Mouse (Mus musculus): ENCODE data around the gene Kctd12. TPM values are rescaled to one million over a fixed set of nuclear protein-coding genes. Genes with fewer than 3 reads are reported as not detected.

The Kctd12 gene
- polyA plus RNA-seq, 1 experiment: 7.0 TPM

- no peak overlapping the region for H3K4me3 ChIP-seq (replicated peaks)
- no peaks in the 10 kb centered on the region for H3K36me3 ChIP-seq (replicated peaks; ENCODE audit: low read length)
- TF ChIP-seq GATA1 (IDR thresholded peaks at IDR 0.05; ENCODE audit: borderline replicate concordance, low read length) (no peak), FLI1 (IDR thresholded peaks at IDR 0.05; ENCODE audit: low read length) (no peak)
- no peaks in the 10 kb centered on the region for H3K9me3 ChIP-seq
- peaks cover 6% of the 10 kb centered on the region for H3K4me1 ChIP-seq
- H3K27me3 ChIP-seq (replicated peaks): peaks cover 11% of the 10 kb centered on the region
Observed at GRCm38 (mm10) chr14:102989866-102990265, 7.4 kb upstream of the Kctd12 start.

- H3K4me3 ChIP-seq (replicated peaks): no peak overlapping the region
- peaks cover 16% of the 10 kb centered on the region for H3K27me3 ChIP-seq (replicated peaks)
- H3K4me1 ChIP-seq: peaks cover 10% of the 10 kb centered on the region
- no peak for TF ChIP-seq GATA1 (IDR thresholded peaks at IDR 0.05; ENCODE audit: borderline replicate concordance, low read length)
- no peak for TF ChIP-seq FLI1 (IDR thresholded peaks at IDR 0.05; ENCODE audit: low read length)
- no peaks in the 10 kb centered on the region for H3K9me3 ChIP-seq
- no peaks in the 10 kb centered on the region for H3K36me3 ChIP-seq (replicated peaks; ENCODE audit: low read length)
Observed at GRCm38 (mm10) chr14:102989254-102989653, 6.8 kb upstream of the Kctd12 start.

- no peak overlapping the region for H3K4me3 ChIP-seq (replicated peaks)
- TF ChIP-seq GATA1 (IDR thresholded peaks at IDR 0.05; ENCODE audit: borderline replicate concordance, low read length) (no peak), FLI1 (IDR thresholded peaks at IDR 0.05; ENCODE audit: low read length) (no peak)
- H3K36me3 ChIP-seq (replicated peaks; ENCODE audit: low read length): no peaks in the 10 kb centered on the region
- H3K9me3 ChIP-seq: no peaks in the 10 kb centered on the region
- peaks cover 23% of the 10 kb centered on the region for H3K4me1 ChIP-seq
- peaks cover 16% of the 10 kb centered on the region for H3K27me3 ChIP-seq (replicated peaks)
Observed at GRCm38 (mm10) chr14:102987626-102988025, 5.2 kb upstream of the Kctd12 start.

GRCm38 (mm10) chr14:102983686-102984085, 1.2 kb upstream of the Kctd12 start:
- TF ChIP-seq GATA1 (IDR thresholded peaks at IDR 0.05; ENCODE audit: borderline replicate concordance, low read length) (no peak), FLI1 (IDR thresholded peaks at IDR 0.05; ENCODE audit: low read length) (no peak)
- no peaks in the 10 kb centered on the region for H3K36me3 ChIP-seq (replicated peaks; ENCODE audit: low read length)
- H3K27me3 ChIP-seq (replicated peaks): peaks cover 9% of the 10 kb centered on the region
- H3K4me3 ChIP-seq (replicated peaks): peak overlapping the region; percentile 72
- peaks cover 53% of the 10 kb centered on the region for H3K4me1 ChIP-seq
- H3K9me3 ChIP-seq: no peaks in the 10 kb centered on the region

GRCm38 (mm10) chr14:102982016-102982626, 316 bp downstream of the Kctd12 start:
- TF ChIP-seq GATA1 (IDR thresholded peaks at IDR 0.05; ENCODE audit: borderline replicate concordance, low read length) (no peak), FLI1 (IDR thresholded peaks at IDR 0.05; ENCODE audit: low read length) (no peak)
- Histone ChIP-seq H3K36me3 (replicated peaks; ENCODE audit: low read length) (no peaks in the 10 kb centered on the region), H3K4me1 (peaks cover 57% of the 10 kb centered on the region), H3K27me3 (replicated peaks) (peaks cover 9% of the 10 kb centered on the region), H3K9me3 (no peaks in the 10 kb centered on the region), H3K4me3 (replicated peaks) (peak overlapping the region; percentile 97)

GRCm38 (mm10) chr14:102981441-102982015, 909 bp downstream of the Kctd12 start:
- Histone ChIP-seq H3K27me3 (replicated peaks) (peaks cover 9% of the 10 kb centered on the region), H3K9me3 (no peaks in the 10 kb centered on the region), H3K4me1 (peaks cover 57% of the 10 kb centered on the region), H3K36me3 (replicated peaks; ENCODE audit: low read length) (no peaks in the 10 kb centered on the region), H3K4me3 (replicated peaks) (peak overlapping the region; percentile 97)
- TF ChIP-seq GATA1 (IDR thresholded peaks at IDR 0.05; ENCODE audit: borderline replicate concordance, low read length) (no peak), FLI1 (IDR thresholded peaks at IDR 0.05; ENCODE audit: low read length) (no peak)

- H3K4me1 ChIP-seq: peaks cover 60% of the 10 kb centered on the region
- no peaks in the 10 kb centered on the region for H3K36me3 ChIP-seq (replicated peaks; ENCODE audit: low read length)
- no peaks in the 10 kb centered on the region for H3K9me3 ChIP-seq
- TF ChIP-seq FLI1 (IDR thresholded peaks at IDR 0.05; ENCODE audit: low read length) (no peak), GATA1 (IDR thresholded peaks at IDR 0.05; ENCODE audit: borderline replicate concordance, low read length) (no peak)
- H3K4me3 ChIP-seq (replicated peaks): peak overlapping the region; percentile 97
- H3K27me3 ChIP-seq (replicated peaks): peaks cover 9% of the 10 kb centered on the region
Observed at GRCm38 (mm10) chr14:102980986-102981385, 1.5 kb downstream of the Kctd12 start.

GRCm38 (mm10) chr14:102980481-102980880, 2.0 kb downstream of the Kctd12 start:
- Histone ChIP-seq H3K9me3 (no peaks in the 10 kb centered on the region), H3K36me3 (replicated peaks; ENCODE audit: low read length) (no peaks in the 10 kb centered on the region), H3K27me3 (replicated peaks) (peaks cover 8% of the 10 kb centered on the region), H3K4me1 (peaks cover 60% of the 10 kb centered on the region), H3K4me3 (replicated peaks) (peak overlapping the region; percentile 97)
- TF ChIP-seq FLI1 (IDR thresholded peaks at IDR 0.05; ENCODE audit: low read length) (no peak), GATA1 (IDR thresholded peaks at IDR 0.05; ENCODE audit: borderline replicate concordance, low read length) (no peak)

- Histone ChIP-seq H3K27me3 (replicated peaks) (peaks cover 5% of the 10 kb centered on the region), H3K4me3 (replicated peaks) (peak overlapping the region; percentile 97), H3K9me3 (no peaks in the 10 kb centered on the region), H3K4me1 (peaks cover 56% of the 10 kb centered on the region), H3K36me3 (replicated peaks; ENCODE audit: low read length) (no peaks in the 10 kb centered on the region)
- TF ChIP-seq GATA1 (IDR thresholded peaks at IDR 0.05; ENCODE audit: borderline replicate concordance, low read length): no peak
- TF ChIP-seq FLI1 (IDR thresholded peaks at IDR 0.05; ENCODE audit: low read length): no peak
Observed at GRCm38 (mm10) chr14:102979831-102980230, 2.6 kb downstream of the Kctd12 start.

GRCm38 (mm10) chr14:102975865-102976264, 6.6 kb downstream of the Kctd12 start:
- Histone ChIP-seq H3K4me3 (replicated peaks) (no peak overlapping the region), H3K27me3 (replicated peaks) (no peaks in the 10 kb centered on the region), H3K4me1 (peaks cover 26% of the 10 kb centered on the region), H3K36me3 (replicated peaks; ENCODE audit: low read length) (no peaks in the 10 kb centered on the region), H3K9me3 (no peaks in the 10 kb centered on the region)
- no peak for TF ChIP-seq GATA1 (IDR thresholded peaks at IDR 0.05; ENCODE audit: borderline replicate concordance, low read length)
- no peak for TF ChIP-seq FLI1 (IDR thresholded peaks at IDR 0.05; ENCODE audit: low read length)

All from megakaryocyte, embryonic 14.5 days (primary cell).